Comparison of ENCODE assay signal across 19 mouse cellular contexts in genomic region chr10:58802391-58802790, GRCm38 (mm10). TPM values are rescaled to one million over a fixed set of nuclear protein-coding genes. Genes with fewer than 3 reads are reported as not detected.
"Had no signal": no experiment of that assay in that cellular context is flagged by ENCODE, and none has a peak within 500 bp of the region (broad histone marks: within the 10 kb centered on the region; RNA-seq: fewer than 3 reads in every experiment).

No protein-coding gene starts in this region.

- H3K27ac ChIP-seq: lung, embryonic 15.5 days; midbrain, embryonic 10.5 days; midbrain, embryonic 12.5 days; neural tube, embryonic 12.5 days; stomach, embryonic 15.5 days; stomach, postnatal 0 days had no signal

- ATAC-seq: lung, postnatal 0 days; midbrain, embryonic 16.5 days had no signal

- DNase-seq: lung, adult 18-20 months; lung, postnatal 14 days; lung, postnatal 36 days; midbrain, embryonic 14.5 days; right cerebral cortex, postnatal 14 days; thymus, adult 2 months; thymus, postnatal 25 days; thymus, postnatal 4 days had no signal

- H3K4me3 ChIP-seq: lung, embryonic 15.5 days; midbrain, embryonic 10.5 days; midbrain, embryonic 12.5 days; neural tube, embryonic 12.5 days; stomach, embryonic 15.5 days had no signal

RNA-seq across cellular contexts. Expression of gene Sh3rf3, which starts 10.8 kb away (rescaled TPM):
- total RNA-seq: megakaryocyte, adult 5-6 weeks; megakaryocyte-erythroid progenitor cell, adult 5-6 weeks; neutrophil, adult 5-6 weeks had no signal
